Mouse (Mus musculus): ENCODE data around the gene Cacna1c.

- TF ChIP-seq EP300 (IDR thresholded peaks at IDR 0.05), result no peak
- no peak for TF ChIP-seq CTCF (IDR thresholded peaks at IDR 0.05)
These were observed 320.0 kb downstream of the Cacna1c start for GRCm38 (mm10) chr6:118876204-118876603.

Data from lung, postnatal 0 days (tissue).